Mouse (Mus musculus): ENCODE measurements around the gene Polr3e. TPM values are rescaled to one million over a fixed set of nuclear protein-coding genes. Genes with fewer than 3 reads are reported as not detected.
"Not testable (repeated sequence)": the region's sequence is repeated elsewhere in the genome, so short reads cannot be mapped to it uniquely, and the experiment has no call there.

The Polr3e gene
- polyA plus RNA-seq, 1 experiment from 2014 or later, result 13.4 TPM

GRCm38 (mm10) chr7:120960601-120961000, 43.1 kb downstream of the Polr3e start:
- no peak for ATAC-seq (ENCODE audit: insufficient number of reproducible peaks, insufficient read depth, low FRiP score, low read depth)
- H3K36me3 ChIP-seq (ENCODE audit: control insufficient read depth, insufficient read depth, low read length), result peaks cover 49% of the 10 kb centered on the region
- no peaks in the 10 kb centered on the region for H3K27me3 ChIP-seq (ENCODE audit: control insufficient read depth, insufficient read depth, low read length)
- WGBS, result 80% methylated on average over 6 of the region's 6 CpGs
- no peaks in the 10 kb centered on the region for H3K4me1 ChIP-seq (ENCODE audit: control insufficient read depth in 2 of 2, insufficient read depth in 2 of 2, low read length in 2 of 2)
- H3K27ac ChIP-seq (replicated peaks in 1 of 2; ENCODE audit: control insufficient read depth in 1 of 2, insufficient read depth in 1 of 2, low read depth in 2 of 2, low read length in 2 of 2), result no peak overlapping the region
- no peak overlapping the region for H3K9ac ChIP-seq (ENCODE audit: low read length)
- no peak overlapping the region for H3K4me2 ChIP-seq (ENCODE audit: low read length)
- no peaks in the 10 kb centered on the region for H3K9me3 ChIP-seq (ENCODE audit: control insufficient read depth, low read length)
- no peak overlapping the region for H3K4me3 ChIP-seq (ENCODE audit: control insufficient read depth in 1 of 2, insufficient read depth in 1 of 2, low read depth in 1 of 2, low read length in 2 of 2)

DNA sequence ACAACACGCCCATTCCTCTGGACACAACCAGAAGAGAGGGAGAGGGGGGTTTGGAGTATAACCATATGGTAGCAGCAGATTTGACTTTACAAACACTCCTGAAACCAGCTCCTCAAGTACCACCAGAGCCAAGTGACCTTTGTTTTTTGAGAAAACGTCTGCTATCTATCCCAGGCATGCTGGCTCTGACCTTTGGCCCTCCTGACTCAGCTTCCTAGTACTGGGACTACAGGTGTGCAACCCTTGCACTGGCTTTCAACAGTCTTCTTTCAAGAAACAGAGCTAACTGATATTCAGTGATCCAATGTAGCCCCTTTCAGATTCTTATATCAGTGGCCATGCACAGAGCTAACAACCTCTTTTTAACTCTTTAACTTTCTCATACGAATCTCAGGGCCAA, 44.3 kb downstream of the Polr3e start:
- no peak overlapping the region for H3K4me2 ChIP-seq (ENCODE audit: low read length)
- H3K4me3 ChIP-seq (ENCODE audit: control insufficient read depth in 1 of 2, insufficient read depth in 1 of 2, low read depth in 1 of 2, low read length in 2 of 2), result no peak overlapping the region
- WGBS, result 65% methylated on average over 3 of the region's 3 CpGs
- H3K27me3 ChIP-seq (ENCODE audit: control insufficient read depth, insufficient read depth, low read length), result no peaks in the 10 kb centered on the region
- H3K4me1 ChIP-seq (ENCODE audit: control insufficient read depth in 2 of 2, insufficient read depth in 2 of 2, low read length in 2 of 2), result no peaks in the 10 kb centered on the region
- H3K9me3 ChIP-seq (ENCODE audit: control insufficient read depth, low read length), result no peaks in the 10 kb centered on the region
- H3K9ac ChIP-seq (ENCODE audit: low read length), result no peak overlapping the region
- no peak overlapping the region for H3K27ac ChIP-seq (replicated peaks in 1 of 2; ENCODE audit: control insufficient read depth in 1 of 2, insufficient read depth in 1 of 2, low read depth in 2 of 2, low read length in 2 of 2)
- peaks cover 40% of the 10 kb centered on the region for H3K36me3 ChIP-seq (ENCODE audit: control insufficient read depth, insufficient read depth, low read length)
- ATAC-seq (ENCODE audit: insufficient number of reproducible peaks, insufficient read depth, low FRiP score, low read depth), result no peak

DNA sequence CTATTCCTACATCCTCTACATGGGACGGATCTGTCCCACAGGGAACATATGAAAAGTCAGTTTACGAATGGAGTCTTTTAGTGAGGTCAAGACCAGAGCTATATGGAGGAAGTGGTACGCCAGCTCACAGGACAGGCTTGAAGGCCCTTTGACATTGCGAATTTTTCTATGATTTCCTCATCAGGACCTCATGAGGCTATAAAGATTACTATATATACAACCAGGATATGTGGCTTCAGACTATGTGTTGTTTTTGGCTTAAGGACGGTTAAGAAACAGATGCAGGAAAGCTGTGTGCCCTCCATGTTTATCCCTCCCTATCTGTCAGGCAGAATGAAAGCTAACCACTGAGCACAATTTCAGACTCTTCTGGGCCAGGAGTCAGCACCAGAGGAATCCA, 45.6 kb downstream of the Polr3e start:
- Histone ChIP-seq H3K4me1 (ENCODE audit: control insufficient read depth in 2 of 2, insufficient read depth in 2 of 2, low read length in 2 of 2) (no peaks in the 10 kb centered on the region), H3K27ac (replicated peaks in 1 of 2; ENCODE audit: control insufficient read depth in 1 of 2, insufficient read depth in 1 of 2, low read depth in 2 of 2, low read length in 2 of 2) (no peak overlapping the region), H3K27me3 (ENCODE audit: control insufficient read depth, insufficient read depth, low read length) (no peaks in the 10 kb centered on the region), H3K9me3 (ENCODE audit: control insufficient read depth, low read length) (no peaks in the 10 kb centered on the region), H3K9ac (ENCODE audit: low read length) (no peak overlapping the region), H3K4me2 (ENCODE audit: low read length) (no peak overlapping the region), H3K36me3 (ENCODE audit: control insufficient read depth, insufficient read depth, low read length) (peaks cover 33% of the 10 kb centered on the region), H3K4me3 (ENCODE audit: control insufficient read depth in 1 of 2, insufficient read depth in 1 of 2, low read depth in 1 of 2, low read length in 2 of 2) (no peak overlapping the region)
- 73% methylated on average over 5 of the region's 5 CpGs for WGBS
- ATAC-seq (ENCODE audit: insufficient number of reproducible peaks, insufficient read depth, low FRiP score, low read depth), result no peak

GRCm38 (mm10) chr7:120969221-120969620, 51.7 kb downstream of the Polr3e start:
- peaks cover 4 to 13% of the 10 kb centered on the region in 2 experiments for H3K4me1 ChIP-seq (ENCODE audit: control insufficient read depth in 2 of 2, insufficient read depth in 2 of 2, low read length in 2 of 2)

GRCm38 (mm10) chr7:120970112-120970511, 52.6 kb downstream of the Polr3e start:
- peaks cover 16% of the 10 kb centered on the region for H3K36me3 ChIP-seq (ENCODE audit: control insufficient read depth, insufficient read depth, low read length)
- no peak overlapping the region for H3K4me3 ChIP-seq (ENCODE audit: control insufficient read depth in 1 of 2, insufficient read depth in 1 of 2, low read depth in 1 of 2, low read length in 2 of 2)
- H3K9me3 ChIP-seq (ENCODE audit: control insufficient read depth, low read length), result no peaks in the 10 kb centered on the region
- no peak overlapping the region for H3K27ac ChIP-seq (replicated peaks in 1 of 2; ENCODE audit: control insufficient read depth in 1 of 2, insufficient read depth in 1 of 2, low read depth in 2 of 2, low read length in 2 of 2)
- no peak for ATAC-seq (ENCODE audit: insufficient number of reproducible peaks, insufficient read depth, low FRiP score, low read depth)
- H3K4me1 ChIP-seq (ENCODE audit: control insufficient read depth in 2 of 2, insufficient read depth in 2 of 2, low read length in 2 of 2), result peaks cover 4 to 16% of the 10 kb centered on the region in 2 experiments
- H3K4me2 ChIP-seq (ENCODE audit: low read length), result no peak overlapping the region
- H3K27me3 ChIP-seq (ENCODE audit: control insufficient read depth, insufficient read depth, low read length), result no peaks in the 10 kb centered on the region
- no peak overlapping the region for H3K9ac ChIP-seq (ENCODE audit: low read length)
- whole genome bisulfite sequencing, result 68% methylated on average over 5 of the region's 5 CpGs

More at GRCm38 (mm10) chr7:120969221-120969620, 51.7 kb downstream of the Polr3e start:
- H3K36me3 ChIP-seq (ENCODE audit: control insufficient read depth, insufficient read depth, low read length), result peaks cover 16% of the 10 kb centered on the region
- no peak overlapping the region for H3K4me3 ChIP-seq (ENCODE audit: control insufficient read depth in 1 of 2, insufficient read depth in 1 of 2, low read depth in 1 of 2, low read length in 2 of 2)
- H3K27ac ChIP-seq (replicated peaks in 1 of 2; ENCODE audit: control insufficient read depth in 1 of 2, insufficient read depth in 1 of 2, low read depth in 2 of 2, low read length in 2 of 2), result no peak overlapping the region
- no peak overlapping the region for H3K4me2 ChIP-seq (ENCODE audit: low read length)
- H3K27me3 ChIP-seq (ENCODE audit: control insufficient read depth, insufficient read depth, low read length), result no peaks in the 10 kb centered on the region
- no peaks in the 10 kb centered on the region for H3K9me3 ChIP-seq (ENCODE audit: control insufficient read depth, low read length)
- no peak for ATAC-seq (ENCODE audit: insufficient number of reproducible peaks, insufficient read depth, low FRiP score, low read depth)
- WGBS, result 64% methylated on average over 7 of the region's 7 CpGs
- no peak overlapping the region for H3K9ac ChIP-seq (ENCODE audit: low read length)

DNA sequence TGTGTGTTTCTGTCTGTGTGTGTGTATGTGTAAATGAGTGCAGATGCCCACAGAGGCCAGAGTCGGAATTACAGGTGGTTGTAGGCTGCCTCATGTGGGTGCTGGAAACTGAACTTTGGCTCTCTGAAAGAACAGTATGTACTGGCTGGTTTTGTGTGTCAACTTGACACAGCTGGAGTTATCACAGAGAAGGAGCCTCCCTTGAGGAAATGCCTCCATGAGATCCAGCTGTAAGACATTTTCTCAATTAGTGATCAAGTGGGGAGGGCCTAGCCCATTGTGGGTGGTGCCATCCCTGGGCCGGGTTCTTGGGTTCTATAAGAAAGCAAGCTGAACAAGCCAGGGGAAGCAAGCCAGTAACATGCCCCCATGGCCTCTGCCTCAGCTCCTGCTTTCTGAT, 54.9 kb downstream of the Polr3e start:
- H3K36me3 ChIP-seq (ENCODE audit: control insufficient read depth, insufficient read depth, low read length); H3K9me3 ChIP-seq (ENCODE audit: control insufficient read depth, low read length); H3K4me3 ChIP-seq (ENCODE audit: control insufficient read depth in 1 of 2, insufficient read depth in 1 of 2, low read depth in 1 of 2, low read length in 2 of 2); H3K9ac ChIP-seq (ENCODE audit: low read length); ATAC-seq (ENCODE audit: insufficient number of reproducible peaks, insufficient read depth, low FRiP score, low read depth); H3K4me2 ChIP-seq (ENCODE audit: low read length); H3K27me3 ChIP-seq (ENCODE audit: control insufficient read depth, insufficient read depth, low read length); H3K27ac ChIP-seq (replicated peaks in 1 of 2; ENCODE audit: control insufficient read depth in 1 of 2, insufficient read depth in 1 of 2, low read depth in 2 of 2, low read length in 2 of 2): not testable (repeated sequence)
- peaks cover 4 to 29% of the 10 kb centered on the region in 2 experiments for H3K4me1 ChIP-seq (ENCODE audit: control insufficient read depth in 2 of 2, insufficient read depth in 2 of 2, low read length in 2 of 2)
- 75% methylated on average over 2 of the region's 2 CpGs for WGBS

DNA sequence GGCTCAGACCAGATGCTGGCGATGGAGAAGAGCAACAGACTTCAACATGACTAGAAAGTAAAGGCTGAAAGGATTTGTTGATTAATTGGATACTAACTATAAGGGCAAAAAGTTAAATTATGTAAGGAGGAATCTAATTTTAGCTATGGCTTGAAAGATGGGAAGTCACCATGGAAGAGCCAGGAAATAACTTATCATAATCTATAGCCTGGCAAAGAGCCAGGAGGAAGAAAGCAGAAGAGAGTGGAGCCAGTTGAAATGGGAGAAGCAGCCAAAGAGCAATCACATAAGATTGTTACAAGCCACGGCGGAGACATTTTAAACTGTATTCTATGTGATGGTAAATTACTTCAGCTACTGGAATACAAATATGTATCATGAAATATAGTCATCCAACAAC, 56.5 kb downstream of the Polr3e start:
- Histone ChIP-seq H3K27ac (replicated peaks in 1 of 2; ENCODE audit: control insufficient read depth in 1 of 2, insufficient read depth in 1 of 2, low read depth in 2 of 2, low read length in 2 of 2) (no peak overlapping the region; a peak in 1 of 4 replicates), H3K4me2 (ENCODE audit: low read length) (no peak overlapping the region), H3K9ac (ENCODE audit: low read length) (no peak overlapping the region), H3K4me1 (ENCODE audit: control insufficient read depth in 2 of 2, insufficient read depth in 2 of 2, low read length in 2 of 2) (peaks cover 4 to 29% of the 10 kb centered on the region in 2 experiments), H3K4me3 (ENCODE audit: control insufficient read depth in 1 of 2, insufficient read depth in 1 of 2, low read depth in 1 of 2, low read length in 2 of 2) (no peak overlapping the region), H3K9me3 (ENCODE audit: control insufficient read depth, low read length) (no peaks in the 10 kb centered on the region), H3K27me3 (ENCODE audit: control insufficient read depth, insufficient read depth, low read length) (no peaks in the 10 kb centered on the region), H3K36me3 (ENCODE audit: control insufficient read depth, insufficient read depth, low read length) (0 out of 2 replicates have a peak, but pooled peaks cover 4% of the 10 kb centered on the region)
- no peak for ATAC-seq (ENCODE audit: insufficient number of reproducible peaks, insufficient read depth, low FRiP score, low read depth)
- WGBS, result 75% methylated on average over 3 of the region's 3 CpGs

DNA sequence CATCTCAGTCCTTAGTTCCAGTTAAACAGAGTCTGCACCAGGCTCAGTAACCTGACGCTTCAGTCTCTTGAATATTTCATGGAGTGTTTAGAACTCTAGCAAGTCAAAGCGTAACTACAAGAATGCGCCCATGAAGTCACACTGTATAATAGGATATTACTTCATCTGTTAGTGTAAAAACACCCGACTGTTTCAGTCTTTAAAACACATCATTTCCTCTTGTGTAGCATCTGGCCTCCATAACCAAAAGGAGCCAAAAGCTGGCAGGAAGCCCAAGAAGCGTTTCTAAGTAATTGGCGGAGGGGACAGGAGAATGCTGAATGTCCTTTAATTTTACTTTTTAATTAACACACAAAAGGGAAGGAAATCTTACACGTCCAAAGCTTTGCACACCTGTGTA, 59.5 kb downstream of the Polr3e start:
- peak overlapping the region; percentile 7 for H3K4me2 ChIP-seq (ENCODE audit: low read length)
- peak overlapping the region; percentile 56 to 66 for H3K27ac ChIP-seq (replicated peaks in 1 of 2; ENCODE audit: control insufficient read depth in 1 of 2, insufficient read depth in 1 of 2, low read depth in 2 of 2, low read length in 2 of 2)
- no peaks in the 10 kb centered on the region for H3K27me3 ChIP-seq (ENCODE audit: control insufficient read depth, insufficient read depth, low read length)
- H3K4me3 ChIP-seq (ENCODE audit: control insufficient read depth in 1 of 2, insufficient read depth in 1 of 2, low read depth in 1 of 2, low read length in 2 of 2), result no peak overlapping the region
- H3K9ac ChIP-seq (ENCODE audit: low read length), result no peak overlapping the region
- 46% methylated on average over 7 of the region's 7 CpGs for WGBS
- ATAC-seq (ENCODE audit: insufficient number of reproducible peaks, insufficient read depth, low FRiP score, low read depth), result 0 out of 2 replicates have a peak, but pooled peaks have one; percentile 29
- H3K36me3 ChIP-seq (ENCODE audit: control insufficient read depth, insufficient read depth, low read length), result no peaks in the 10 kb centered on the region
- no peaks in the 10 kb centered on the region for H3K9me3 ChIP-seq (ENCODE audit: control insufficient read depth, low read length)
- peaks cover 4 to 26% of the 10 kb centered on the region in 2 experiments for H3K4me1 ChIP-seq (ENCODE audit: control insufficient read depth in 2 of 2, insufficient read depth in 2 of 2, low read length in 2 of 2)

Measured in heart, embryonic 14.5 days (tissue).